Mouse (Mus musculus) myocyte (in vitro differentiated cells): ENCODE measurements at regions not wholly inside any gene's neighbourhood (a gene's known extent, or its start where the extent isn't known, plus 50 kb on each side); places are given as distances from the start of the nearest gene placed in this dataset.

ENCODE experiments used
- H3K27me3 ChIP-seq: one replicate; pipeline ENCODE4 v1.6.1; 2011; ENCODE audit not compliant: control insufficient read depth, insufficient read depth, insufficient read length
- H3K36me3 ChIP-seq: one replicate; pipeline ENCODE4 v1.6.1; 2011; ENCODE audit not compliant: control insufficient read depth, insufficient read depth
- H3K4me2 ChIP-seq: one replicate; pipeline ENCODE4 v1.6.1; 2011; ENCODE audit warnings: low read depth, control low read depth
- H3K4me3 ChIP-seq: one replicate; pipeline ENCODE4 v1.5.1; 2011; ENCODE audit warnings: mild to moderate bottlenecking, control low read depth, moderate library complexity
- H3K79me2 ChIP-seq: one replicate; pipeline ENCODE4 v1.6.1; 2011; ENCODE audit not compliant: control insufficient read depth, insufficient read depth
- H3ac ChIP-seq: one replicate; pipeline ENCODE4 v1.6.1; 2011; ENCODE audit not compliant: control insufficient read depth, insufficient read length
- CEBPB ChIP-seq: IDR thresholded peaks from 2 replicates; pipeline ENCODE4 v1.6.1; 2011; ENCODE audit warnings: mild to moderate bottlenecking, moderate library complexity; ENCODE audit not compliant: poor library complexity, insufficient read depth, severe bottlenecking
- E2F4 ChIP-seq: IDR thresholded peaks from one replicate; pipeline ENCODE4 v1.6.1; 2011; ENCODE audit warnings: mild to moderate bottlenecking, control low read depth, moderate library complexity; ENCODE audit not compliant: insufficient read depth
- MAX ChIP-seq: IDR thresholded peaks from one replicate; pipeline ENCODE4 v1.6.1; 2011; ENCODE audit warnings: low read depth, mild to moderate bottlenecking, control low read depth
- MYOD1 ChIP-seq, 3 experiments: IDR thresholded peaks; one replicate each; pipeline ENCODE4 v1.6.1; 2011; ENCODE audit warnings: control low read depth in 2 of 3, low read depth in 2 of 3, mild to moderate bottlenecking in 2 of 3, moderate library complexity in 1 of 3; ENCODE audit not compliant: insufficient read length in 2 of 3, control insufficient read depth in 1 of 3
- MYOG ChIP-seq, 3 experiments: IDR thresholded peaks; one replicate each; pipeline ENCODE4 v1.6.1; 2011; ENCODE audit warnings: control low read depth in 2 of 3, low read depth in 2 of 3, mild to moderate bottlenecking in 2 of 3; ENCODE audit not compliant: insufficient read length in 2 of 3, control insufficient read depth in 1 of 3, insufficient read depth in 1 of 3
- POLR2A ChIP-seq: IDR thresholded peaks from one replicate; pipeline ENCODE4 v1.6.1; 2011; ENCODE audit warnings: low read depth, mild to moderate bottlenecking, control low read depth, moderate library complexity; ENCODE audit not compliant: insufficient read length
- POLR2AphosphoS2 ChIP-seq: IDR thresholded peaks from one replicate; pipeline ENCODE4 v1.6.1; 2011; ENCODE audit warnings: low read depth, control low read depth; ENCODE audit not compliant: insufficient read length
- REST ChIP-seq: IDR thresholded peaks from one replicate; pipeline ENCODE4 v1.6.1; 2011; ENCODE audit warnings: mild to moderate bottlenecking, control low read depth, moderate library complexity; ENCODE audit not compliant: insufficient read depth, insufficient read length
- SRF ChIP-seq: IDR thresholded peaks from one replicate; pipeline ENCODE4 v1.6.1; 2011; ENCODE audit warnings: low read depth; ENCODE audit not compliant: control insufficient read depth, insufficient read length
- TCF12 ChIP-seq: IDR thresholded peaks from one replicate; pipeline ENCODE4 v1.6.1; 2011; ENCODE audit warnings: mild to moderate bottlenecking, control low read depth; ENCODE audit not compliant: poor library complexity, insufficient read depth, severe bottlenecking
- TCF3 ChIP-seq: IDR thresholded peaks from one replicate; pipeline ENCODE4 v1.6.1; 2011; ENCODE audit warnings: low read depth, control low read depth; ENCODE audit not compliant: insufficient read length
- USF1 ChIP-seq: IDR thresholded peaks from one replicate; pipeline ENCODE4 v1.6.1; 2011; ENCODE audit warnings: low read depth, mild to moderate bottlenecking, control low read depth, moderate library complexity

DNA sequence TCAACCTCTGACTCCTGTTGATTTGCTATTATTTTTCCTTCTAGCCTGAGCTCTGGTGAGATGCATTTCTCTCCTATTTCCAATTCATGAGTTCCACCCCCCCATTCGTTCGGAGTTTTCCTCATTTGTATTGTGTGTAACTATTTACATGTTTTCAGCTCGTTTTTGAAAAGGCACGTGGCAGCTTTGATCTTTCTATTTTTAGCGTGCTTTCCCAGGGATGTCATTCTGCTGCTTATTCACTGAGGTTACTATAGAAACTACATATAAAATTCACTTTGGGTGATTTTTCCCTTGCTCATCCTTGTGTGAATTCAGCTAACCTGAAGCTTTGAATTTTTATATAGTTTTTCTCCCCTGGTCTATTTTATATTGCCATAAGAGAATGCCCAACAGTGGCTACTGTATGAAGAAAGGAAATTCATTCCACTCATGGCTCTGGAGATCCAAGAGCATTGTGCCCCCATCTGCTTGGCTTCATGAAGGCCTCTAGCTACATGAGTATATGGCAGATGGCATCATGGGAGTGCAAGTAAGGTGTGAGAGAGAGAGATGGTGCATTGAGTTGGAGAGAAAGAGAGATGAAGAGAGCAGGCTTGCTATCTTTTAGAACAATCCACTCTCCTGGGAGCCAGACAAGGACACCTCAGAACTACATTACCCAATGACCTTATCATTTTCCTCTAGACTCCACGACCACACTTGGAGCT, 160.2 kb upstream of the Sh3bp4 start:
- Histone ChIP-seq H3K4me2 (no peak overlapping the region), H3K79me2 (no peaks in the 10 kb centered on the region), H3K27me3 (no peaks in the 10 kb centered on the region), H3K36me3 (no peaks in the 10 kb centered on the region), H3ac (no peak overlapping the region), H3K4me3 (no peak overlapping the region)
- TF ChIP-seq REST (no peak), SRF (no peak), TCF12 (no peak), POLR2AphosphoS2 (no peak), USF1 (no peak), E2F4 (no peak), MYOD1 (IDR thresholded peaks at IDR 0.05; ENCODE audit: control insufficient read depth in 1 of 3, insufficient read length in 2 of 3, low read depth in 2 of 3) (no peak), POLR2A (no peak), MAX (no peak), CEBPB (no peak), MYOG (IDR thresholded peaks at IDR 0.05; ENCODE audit: control insufficient read depth in 1 of 3, insufficient read depth in 1 of 3, insufficient read length in 2 of 3, low read depth in 2 of 3) (no peak), TCF3 (no peak)

DNA sequence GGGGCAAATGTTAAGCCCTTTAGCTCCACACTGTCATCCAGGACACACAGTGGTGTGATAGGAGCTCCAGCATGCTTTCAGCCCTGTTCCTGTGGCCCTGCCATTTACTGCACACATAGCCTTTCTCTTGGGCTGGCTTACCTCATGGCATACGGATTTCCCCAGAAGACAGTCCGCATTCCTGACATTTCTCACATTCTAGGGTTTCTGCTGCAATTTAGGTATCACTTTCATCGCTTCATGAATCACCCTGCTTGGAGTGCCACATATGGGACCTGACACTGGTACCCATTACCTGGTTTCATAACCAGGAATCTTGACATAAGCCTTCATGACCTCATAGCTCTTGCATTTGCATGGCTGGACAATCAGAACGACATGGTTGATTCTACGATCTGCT, 158.5 kb upstream of the Sh3bp4 start:
- H3K36me3 ChIP-seq = no peaks in the 10 kb centered on the region
- H3K4me2 ChIP-seq = no peak overlapping the region
- no peaks in the 10 kb centered on the region for H3K27me3 ChIP-seq
- H3ac ChIP-seq = no peak overlapping the region
- H3K4me3 ChIP-seq = no peak overlapping the region
- TF ChIP-seq CEBPB = peak; percentile 5; the same call in 1 of the 2 replicates
- no peak for TF ChIP-seq REST
- no peaks in the 10 kb centered on the region for H3K79me2 ChIP-seq

DNA sequence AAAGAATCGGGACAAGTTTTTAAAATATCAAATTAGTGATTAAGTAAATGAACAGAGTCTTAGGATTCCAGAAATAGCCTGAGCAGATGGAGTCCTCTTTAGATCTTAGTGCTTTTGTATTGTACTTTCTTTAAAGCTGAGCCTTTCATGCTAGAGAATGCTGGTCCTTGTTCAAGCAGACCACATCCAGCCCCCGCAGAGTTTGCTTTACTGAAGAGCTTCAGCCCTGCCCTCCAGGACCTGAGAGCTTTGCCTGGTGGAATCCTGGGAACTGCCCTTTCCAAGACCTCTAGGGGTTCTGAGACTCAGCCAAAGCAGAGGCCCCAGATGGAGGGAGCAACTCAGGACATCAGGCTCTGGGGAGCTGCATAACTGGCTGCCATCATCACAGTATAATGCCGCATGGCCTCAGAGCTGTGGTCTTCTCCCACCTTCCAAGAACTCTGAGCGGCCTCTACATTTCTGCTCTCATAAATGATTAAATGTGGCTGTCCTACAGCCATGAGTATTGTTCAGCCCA, 153.6 kb upstream of the Sh3bp4 start:
- no peak overlapping the region for H3K4me2 ChIP-seq
- H3K4me3 ChIP-seq = no peak overlapping the region
- H3K27me3 ChIP-seq = no peaks in the 10 kb centered on the region
- no peaks in the 10 kb centered on the region for H3K36me3 ChIP-seq
- H3ac ChIP-seq = no peak overlapping the region
- no peaks in the 10 kb centered on the region for H3K79me2 ChIP-seq
- TF ChIP-seq TCF12 (no peak), POLR2A (no peak), MAX (no peak), E2F4 (no peak), REST (no peak), CEBPB (no peak), MYOD1 (IDR thresholded peaks at IDR 0.05; ENCODE audit: control insufficient read depth in 1 of 3, insufficient read length in 2 of 3, low read depth in 2 of 3) (no peak), TCF3 (no peak), SRF (no peak), USF1 (no peak), MYOG (IDR thresholded peaks at IDR 0.05; ENCODE audit: control insufficient read depth in 1 of 3, insufficient read depth in 1 of 3, insufficient read length in 2 of 3, low read depth in 2 of 3) (no peak), POLR2AphosphoS2 (no peak)

DNA sequence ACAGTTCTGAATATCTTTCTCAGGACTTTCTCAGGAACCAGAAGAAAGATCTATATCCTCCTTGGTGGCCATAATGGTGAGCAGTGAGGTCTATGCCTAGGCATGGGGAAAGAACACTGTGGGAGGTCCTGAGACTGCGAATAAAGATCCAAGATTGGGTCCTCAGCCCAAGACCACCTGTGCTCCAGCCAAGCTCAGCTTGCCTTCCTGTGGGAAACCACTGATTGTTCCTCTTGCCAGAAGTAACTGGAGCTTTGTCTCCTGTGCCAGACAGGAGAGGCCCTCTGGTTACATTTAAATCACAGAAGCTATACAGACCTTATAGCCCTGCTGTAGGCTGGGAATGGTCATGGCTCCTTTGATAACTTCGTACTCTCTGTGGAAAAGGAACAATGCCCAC, 148.8 kb upstream of the Sh3bp4 start:
- no peaks in the 10 kb centered on the region for H3K27me3 ChIP-seq
- H3K4me3 ChIP-seq = no peak overlapping the region
- no peak overlapping the region for H3K4me2 ChIP-seq
- H3K36me3 ChIP-seq = no peaks in the 10 kb centered on the region
- H3ac ChIP-seq = no peak overlapping the region
- H3K79me2 ChIP-seq = no peaks in the 10 kb centered on the region
- no peak for TF ChIP-seq POLR2A
- peak in 2 of 3 experiments; percentile 65 to 67 for TF ChIP-seq MYOD1 (IDR thresholded peaks at IDR 0.05; ENCODE audit: control insufficient read depth in 1 of 3, insufficient read length in 2 of 3, low read depth in 2 of 3)
- TF ChIP-seq MYOG (IDR thresholded peaks at IDR 0.05; ENCODE audit: control insufficient read depth in 1 of 3, insufficient read depth in 1 of 3, insufficient read length in 2 of 3, low read depth in 2 of 3) = peak in 1 of 3 experiments; percentile 50

DNA sequence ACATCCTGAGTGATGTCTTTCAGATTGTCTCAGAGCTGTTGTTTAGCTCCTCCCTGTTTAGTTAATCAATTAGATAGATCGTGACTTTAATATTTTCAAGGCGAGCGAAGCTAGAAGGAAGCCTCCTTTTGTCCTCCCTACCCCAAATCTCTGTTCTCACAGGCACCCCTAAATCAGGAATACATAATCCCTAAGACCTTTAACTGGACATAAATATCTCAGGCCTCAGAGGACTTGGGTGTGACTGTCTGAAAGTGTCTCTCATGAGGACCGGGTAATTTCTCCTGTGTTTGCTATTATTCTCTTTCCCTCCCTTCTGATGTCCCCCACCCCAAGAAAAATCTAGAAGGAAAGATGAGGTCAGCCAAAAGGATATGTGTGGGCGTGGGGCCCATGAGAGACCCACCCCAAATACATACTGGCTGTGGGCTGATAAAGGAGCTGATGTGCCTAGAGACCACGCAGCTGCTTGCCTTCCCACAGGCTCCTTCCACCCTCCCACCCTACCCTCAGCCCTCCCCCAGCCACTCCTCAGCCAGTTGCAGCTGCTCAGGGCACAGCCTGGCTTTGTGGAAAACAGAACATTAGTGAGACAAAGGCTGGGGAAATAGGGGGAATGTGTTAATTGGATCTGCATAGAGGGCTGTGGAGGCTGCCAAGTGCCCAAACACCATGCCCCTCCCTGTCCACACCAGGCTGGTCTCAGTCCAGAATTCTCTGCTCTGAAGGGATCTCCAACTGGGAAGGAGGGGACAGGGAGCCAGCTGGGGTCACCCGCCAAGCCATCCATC, 146.2 kb upstream of the Sh3bp4 start:
- H3ac ChIP-seq = no peak overlapping the region

More for the DNA sequence above, 146.2 kb upstream of the Sh3bp4 start:
- H3K4me3 ChIP-seq = no peak overlapping the region
- H3K4me2 ChIP-seq = peak overlapping the region; percentile 0
- H3K27me3 ChIP-seq = no peaks in the 10 kb centered on the region
- peak; percentile 80 to 92 (median 91) for TF ChIP-seq MYOG (IDR thresholded peaks at IDR 0.05; ENCODE audit: control insufficient read depth in 1 of 3, insufficient read depth in 1 of 3, insufficient read length in 2 of 3, low read depth in 2 of 3)
- TF ChIP-seq E2F4 = no peak
- no peak for TF ChIP-seq POLR2A
- TF ChIP-seq USF1 = no peak
- peak; percentile 78 for TF ChIP-seq TCF12
- TF ChIP-seq POLR2AphosphoS2 = no peak
- TF ChIP-seq TCF3 = peak; percentile 56
- peak; percentile 49 to 95 (median 87) for TF ChIP-seq MYOD1 (IDR thresholded peaks at IDR 0.05; ENCODE audit: control insufficient read depth in 1 of 3, insufficient read length in 2 of 3, low read depth in 2 of 3)
- no peaks in the 10 kb centered on the region for H3K79me2 ChIP-seq
- H3K36me3 ChIP-seq = no peaks in the 10 kb centered on the region
